Mouse (Mus musculus) thymus, postnatal 25 days (tissue): ENCODE measurements around the gene Gm21958.

Experiments used
- DNase-seq: peaks from one replicate; pipeline ENCODE4 v3.0.0; 2022

Gm21958 gene

DNA sequence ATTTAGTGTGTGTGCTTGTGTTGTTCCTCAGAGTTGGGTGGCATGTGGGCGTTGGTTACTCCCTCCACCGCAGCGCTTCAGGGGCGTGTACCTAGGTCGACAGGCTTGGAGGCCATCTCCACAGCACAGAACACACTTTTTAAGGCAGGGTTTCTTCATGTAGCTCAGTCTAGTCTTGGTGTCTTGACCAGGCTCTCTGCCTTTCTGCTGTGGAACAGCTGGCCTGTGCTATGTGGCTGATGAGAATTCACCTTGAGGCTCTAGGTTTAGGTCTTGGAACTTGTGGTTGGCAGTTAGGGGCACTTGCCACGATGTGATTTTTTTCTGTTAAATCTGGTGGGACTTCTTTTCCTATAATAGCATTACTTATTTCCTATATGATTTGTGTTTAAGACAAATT lies at the start of gene Gm21958:
Gene Gm21958, minus strand, starts transcription at position 101 of the 400 bp plus-strand sequence.
- no peak for DNase-seq

DNA sequence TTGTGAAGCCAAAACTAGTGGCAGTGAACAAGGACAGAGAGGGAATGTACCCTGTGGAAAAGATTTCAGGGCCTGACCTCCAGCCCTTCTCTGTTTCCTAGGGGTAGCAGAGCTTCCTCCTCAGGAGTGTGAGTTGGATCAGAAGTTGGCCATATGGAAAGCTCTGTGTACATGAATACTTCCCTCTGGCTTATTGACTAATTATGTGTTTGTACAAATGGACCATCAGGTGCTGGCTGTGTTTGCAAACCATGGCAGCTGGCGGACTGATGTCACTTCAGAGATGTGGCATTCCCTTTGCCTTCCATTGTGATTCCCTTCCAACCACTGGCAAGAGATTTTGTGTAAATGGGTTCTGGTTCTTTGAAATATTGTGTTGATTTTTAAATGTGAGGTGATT lies 47.1 kb upstream of the Gm21958 start:
- DNase-seq = no peak

DNA sequence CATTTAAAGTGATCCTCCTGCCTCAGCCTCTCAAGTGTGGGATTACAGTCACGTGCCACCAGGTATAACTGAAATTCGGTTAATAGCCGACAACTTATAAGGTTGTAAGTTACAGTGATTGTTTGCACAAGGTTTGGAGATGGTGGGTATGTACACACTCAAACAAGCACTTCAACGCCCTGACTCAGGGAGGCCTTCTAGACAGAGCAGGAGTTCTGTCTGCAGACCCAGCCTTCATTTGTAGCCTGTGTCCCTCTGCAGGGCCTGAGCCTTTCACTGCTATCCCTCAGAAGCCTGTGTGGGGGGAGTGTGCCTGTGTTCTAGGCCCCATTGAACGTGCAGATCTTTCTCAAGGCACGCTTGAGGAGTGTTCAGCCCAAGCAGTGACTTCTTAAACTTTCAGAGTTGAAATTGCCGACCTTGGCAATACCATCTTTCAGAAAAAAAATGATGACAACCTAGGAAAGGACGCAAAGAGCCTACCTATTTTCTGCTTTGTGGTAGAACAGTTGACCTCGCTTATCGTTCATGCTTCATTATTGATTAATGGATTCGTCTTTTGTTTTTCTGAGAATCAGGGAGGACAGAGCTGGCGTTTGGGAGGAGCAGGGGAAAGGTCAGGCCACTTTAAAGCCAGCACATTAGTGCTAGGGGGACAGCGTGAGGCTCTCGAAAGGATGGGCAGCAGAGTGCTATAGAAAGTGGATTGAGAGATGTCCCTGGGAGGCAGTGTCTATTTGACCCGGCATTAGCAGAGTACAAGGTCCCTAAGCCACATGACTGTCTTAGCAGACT lies 46.4 kb upstream of the Gm21958 start:
- DNase-seq = no peak

GRCm38 (mm10) chr3:54759211-54759610 lies 45.1 kb upstream of the Gm21958 start:
- no peak for DNase-seq

- DNase-seq = no peak
These were observed 43.3 kb upstream of the Gm21958 start for GRCm38 (mm10) chr3:54757446-54757845.

- DNase-seq = no peak
These were observed 41.9 kb upstream of the Gm21958 start for GRCm38 (mm10) chr3:54756058-54756457.

GRCm38 (mm10) chr3:54755145-54756041 lies 41.2 kb upstream of the Gm21958 start, which contains the start of gene Smad9:
Gene Smad9, plus strand, starts transcription at chr3:54755582.
- DNase-seq = no peak

GRCm38 (mm10) chr3:54753411-54753810 lies 39.3 kb upstream of the Gm21958 start:
- no peak for DNase-seq

DNA sequence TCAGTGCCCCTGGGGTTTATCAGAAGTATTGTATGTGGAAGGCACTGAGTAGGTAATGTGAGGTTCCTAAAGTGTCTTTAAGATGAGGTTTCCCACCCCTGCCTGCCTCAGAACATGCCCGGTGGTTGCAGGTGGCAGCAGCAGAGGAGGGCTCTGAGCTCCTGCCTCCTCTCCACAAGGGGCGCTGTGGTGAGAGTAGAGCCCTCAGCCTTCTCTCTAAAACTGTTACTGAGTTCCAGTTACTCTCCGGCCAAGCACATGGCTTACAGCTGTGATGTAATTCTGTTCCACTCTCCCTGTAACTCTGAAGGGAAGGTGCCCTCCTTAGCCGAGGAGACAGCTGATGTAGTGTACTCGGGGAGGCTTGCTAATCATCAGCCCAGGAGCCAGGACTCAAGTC lies 31.6 kb upstream of the Gm21958 start:
- DNase-seq = peak; percentile 36

DNA sequence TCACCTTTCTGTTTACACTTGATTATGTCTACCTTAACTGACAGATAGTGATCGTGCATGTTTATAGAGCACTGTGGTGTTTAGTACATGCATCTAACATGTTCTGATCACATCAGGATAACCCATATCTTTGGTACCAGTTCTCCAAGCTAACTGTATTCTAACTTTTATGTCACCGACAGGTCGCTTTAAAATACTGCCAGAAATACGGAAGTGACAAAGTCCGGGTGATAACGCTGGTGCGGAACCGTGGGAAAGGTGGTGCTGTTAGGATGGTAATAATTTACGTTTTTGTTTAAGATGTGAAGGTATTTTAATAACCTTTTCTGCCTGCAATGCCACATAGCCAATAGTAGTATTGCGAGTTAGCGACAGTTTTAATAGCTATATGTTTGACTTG lies 27.8 kb upstream of the Gm21958 start:
- DNase-seq = no peak

DNA sequence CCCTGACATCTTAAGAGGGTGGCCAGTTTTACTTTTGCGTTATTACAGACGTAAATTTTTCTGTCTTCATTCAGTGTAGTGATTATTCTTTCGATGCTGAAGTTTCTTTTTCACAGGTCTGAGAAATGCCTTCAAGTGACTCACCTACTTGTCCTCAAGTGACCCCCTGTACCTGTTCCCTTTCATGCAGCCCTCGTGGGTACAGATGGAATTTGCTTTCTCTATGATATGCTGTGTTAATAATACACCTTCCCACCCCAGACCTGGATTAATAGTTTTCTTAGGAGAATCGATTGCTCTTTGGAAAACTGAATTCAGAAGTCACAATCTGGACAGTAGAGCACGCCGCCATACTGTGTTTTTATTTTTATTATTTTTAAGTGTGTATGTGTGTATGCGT lies 23.2 kb upstream of the Gm21958 start:
- DNase-seq = no peak

GRCm38 (mm10) chr3:54736101-54736927 lies 22.2 kb upstream of the Gm21958 start:
- DNase-seq = peak; percentile 26

- DNase-seq = peak; percentile 96
These were observed 21.3 kb upstream of the Gm21958 start, which contains the start of the genes Exosc8 and Alg5 for GRCm38 (mm10) chr3:54735247-54736046. Gene Exosc8, minus strand, starts transcription at chr3:54735393. Gene Alg5, plus strand, starts transcription at chr3:54735539.

- DNase-seq = peak; percentile 92
These were observed 20.5 kb upstream of the Gm21958 start for GRCm38 (mm10) chr3:54734411-54735246.

DNA sequence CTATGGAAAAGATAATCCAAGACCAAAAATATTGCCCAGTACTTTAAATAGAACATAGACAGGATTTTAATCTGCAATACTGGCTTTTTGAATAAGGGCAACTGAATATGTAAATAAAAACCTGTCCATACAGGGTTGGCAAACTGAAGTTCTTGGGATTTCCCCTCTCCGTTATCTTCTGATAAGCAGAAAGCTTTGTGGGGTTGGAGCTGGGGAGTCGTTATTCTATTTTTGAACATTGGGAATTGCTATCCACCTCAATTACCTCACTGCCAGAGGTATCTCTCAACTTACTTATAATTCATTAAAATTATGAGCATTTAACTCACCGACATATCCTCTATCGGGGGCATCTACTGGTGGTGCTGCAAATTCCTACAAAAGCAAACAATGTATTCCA lies 18.2 kb upstream of the Gm21958 start:
- DNase-seq = no peak

DNA sequence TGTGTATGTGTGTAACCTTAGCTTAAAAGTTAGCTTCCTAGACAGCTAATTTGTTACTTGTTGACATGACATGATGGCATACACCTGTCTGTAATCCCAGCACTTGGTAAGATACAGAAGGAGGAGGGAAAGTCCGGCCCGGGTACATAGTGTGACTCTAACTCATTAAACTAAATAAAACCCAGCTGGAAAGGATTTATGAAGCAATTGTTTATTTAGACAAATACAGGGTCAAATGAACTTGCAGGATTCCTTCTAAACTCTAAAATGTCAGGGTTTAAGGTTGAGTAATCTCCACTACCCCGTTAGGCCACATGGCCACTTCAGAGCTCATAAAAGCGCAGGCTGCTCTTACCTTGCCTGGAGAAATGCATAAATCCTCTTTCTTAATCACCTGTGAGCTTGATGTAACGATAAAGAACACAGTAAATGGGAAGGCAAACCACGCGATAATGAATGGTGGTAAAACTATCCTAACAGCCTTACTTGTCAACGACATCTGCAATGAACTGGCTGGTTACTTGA lies 17.5 kb upstream of the Gm21958 start:
- no peak for DNase-seq

DNA sequence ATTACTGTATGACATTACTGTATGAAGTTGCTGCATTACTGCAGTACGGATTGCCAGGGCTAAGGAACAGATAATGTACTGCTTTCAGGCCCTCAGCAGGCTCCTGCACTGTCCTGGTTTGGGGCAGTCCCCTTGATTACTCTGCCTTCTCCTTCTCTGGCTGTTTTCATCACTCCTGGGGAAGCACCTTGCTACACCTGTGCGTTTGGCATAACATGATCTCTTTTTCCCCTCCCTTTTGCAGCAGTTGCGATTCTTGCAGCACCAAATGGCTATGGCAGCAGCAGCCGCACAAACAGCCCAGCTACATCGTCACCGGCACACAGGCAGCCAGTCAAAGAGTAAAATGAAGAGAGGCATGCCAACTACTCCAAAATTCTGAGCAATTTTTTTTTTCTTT lies 13.9 kb upstream of the Gm21958 start:
- DNase-seq = no peak

- no peak for DNase-seq
These were observed 13.4 kb upstream of the Gm21958 start for GRCm38 (mm10) chr3:54727588-54727987.

DNA sequence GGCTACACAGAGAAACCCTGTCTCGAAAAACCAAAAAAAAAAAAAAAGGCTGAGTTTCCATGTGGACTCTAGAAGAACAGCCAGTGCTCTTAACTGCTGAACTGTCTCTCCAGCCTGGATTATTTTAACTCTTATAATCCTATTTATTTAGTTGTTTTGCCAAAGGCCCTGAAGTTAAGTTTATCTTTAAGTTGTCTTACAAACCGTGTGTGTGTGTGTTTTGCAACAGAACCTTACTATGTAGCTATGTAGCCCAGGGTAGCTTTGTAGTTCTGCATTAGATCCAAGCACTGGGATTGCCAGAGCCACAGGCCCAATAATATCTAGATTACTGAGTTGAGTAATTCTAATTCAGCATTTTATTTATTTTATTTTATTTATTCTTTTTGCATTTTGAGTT lies 11.2 kb upstream of the Gm21958 start:
- no peak for DNase-seq

DNA sequence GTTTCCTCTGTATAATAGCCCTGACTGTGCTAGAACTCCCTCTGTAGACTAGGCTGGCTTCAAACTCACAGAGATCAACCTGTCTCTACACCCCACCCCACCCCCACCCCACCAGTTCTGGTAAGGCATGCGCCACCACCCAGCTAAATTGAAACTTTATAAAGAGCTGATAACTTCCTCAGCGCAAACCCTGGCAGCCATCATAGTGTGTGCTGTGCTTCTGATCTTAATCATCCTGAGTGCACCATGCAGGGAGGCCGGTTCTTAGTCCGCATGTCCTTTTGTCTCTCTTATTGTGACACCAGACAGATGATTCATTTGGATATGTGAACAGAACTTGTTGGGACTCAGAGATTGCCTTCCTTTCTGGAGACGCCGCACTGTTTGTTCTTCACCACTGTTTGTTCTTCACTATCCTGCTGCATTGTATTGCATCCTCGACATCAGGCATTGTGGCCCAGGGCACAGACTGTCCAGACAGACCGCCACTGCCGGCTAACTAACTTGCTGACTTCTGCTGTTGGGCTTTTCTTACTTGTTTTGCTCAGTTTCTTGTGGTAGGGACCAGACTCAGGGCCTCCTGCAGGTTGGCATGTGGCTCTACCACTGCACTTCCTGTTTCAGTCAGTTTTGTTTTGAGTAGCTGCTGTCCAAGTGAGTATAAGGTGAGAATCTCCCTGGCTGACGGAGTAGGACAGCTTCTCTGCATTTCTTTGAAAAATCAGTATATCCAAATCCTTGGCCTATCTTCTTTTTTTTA lies 9.8 kb upstream of the Gm21958 start:
- peak; percentile 18 for DNase-seq
